Mouse (Mus musculus) adrenal gland, adult 2 months (tissue): ENCODE measurements around the gene Smok2b. TPM values are rescaled to one million over a fixed set of nuclear protein-coding genes. Genes with fewer than 3 reads are reported as not detected.
"Not testable (repeated sequence)": the region's sequence is repeated elsewhere in the genome, so short reads cannot be mapped to it uniquely, and the experiment has no call there.

Experiments
- DNase-seq: peaks from one replicate; pipeline ENCODE4 v3.0.0; 2021
- polyA plus RNA-seq: library from polyadenylated mRNA; depleted of rRNA; stranded (reverse); fragments of >200 nt; gene quantifications from 2 replicates; pipeline ENCODE4 v1.2.3, GENCODE M21; 2012; rRNA removed
- total RNA-seq, 2 experiments: library from RNA; stranded (reverse); gene quantifications; 2 replicates each; pipeline ENCODE4 v1.2.3; 2021

Gene Smok2b
- total and polyA plus RNA-seq, 3 experiments: not detected

DNA sequence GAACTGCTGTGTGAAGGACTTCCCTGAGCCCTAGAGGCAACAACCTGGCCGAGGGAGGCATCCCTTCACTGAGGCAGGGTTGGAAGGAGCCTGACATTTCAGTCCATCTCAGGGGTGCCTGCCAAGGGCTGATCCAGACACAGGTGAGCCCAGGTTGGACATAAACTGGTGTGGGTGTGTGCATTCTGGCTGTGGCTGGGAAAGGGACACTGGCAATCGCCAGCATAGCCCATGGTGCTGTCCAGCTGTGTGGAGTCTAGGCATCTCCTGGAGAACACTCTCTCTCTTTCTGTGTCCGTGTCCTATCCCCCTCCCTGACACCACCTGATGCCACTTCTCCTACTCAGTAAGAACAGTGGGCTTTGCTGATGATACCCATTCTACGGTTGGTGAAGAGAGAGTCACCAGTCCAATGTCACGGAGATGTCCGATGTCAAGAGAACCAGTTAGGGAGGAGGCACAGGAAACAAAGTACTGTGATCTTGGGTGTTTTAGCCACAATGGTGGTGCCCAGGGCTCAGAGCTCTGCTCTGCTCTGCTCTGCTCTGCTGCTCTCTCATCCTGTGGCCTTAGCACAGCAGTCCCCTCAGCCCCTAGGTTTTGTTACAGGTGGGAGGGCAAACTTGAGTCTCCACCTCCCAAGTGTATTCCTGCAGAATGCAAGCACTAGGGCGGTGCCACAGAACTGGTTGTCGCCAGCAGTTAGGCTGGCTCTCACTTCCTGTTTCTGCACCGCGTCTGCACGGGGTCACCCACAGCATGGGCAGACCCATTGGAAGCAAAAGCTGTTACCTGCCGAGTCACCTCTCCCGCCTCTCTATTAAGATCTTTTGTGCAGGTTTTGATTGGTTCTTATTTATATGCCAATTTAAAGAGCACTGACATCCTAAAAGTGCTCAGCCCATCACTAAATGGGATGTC is 11.0 kb downstream of the Smok2b start:
- DNase-seq: not testable (repeated sequence)

DNA sequence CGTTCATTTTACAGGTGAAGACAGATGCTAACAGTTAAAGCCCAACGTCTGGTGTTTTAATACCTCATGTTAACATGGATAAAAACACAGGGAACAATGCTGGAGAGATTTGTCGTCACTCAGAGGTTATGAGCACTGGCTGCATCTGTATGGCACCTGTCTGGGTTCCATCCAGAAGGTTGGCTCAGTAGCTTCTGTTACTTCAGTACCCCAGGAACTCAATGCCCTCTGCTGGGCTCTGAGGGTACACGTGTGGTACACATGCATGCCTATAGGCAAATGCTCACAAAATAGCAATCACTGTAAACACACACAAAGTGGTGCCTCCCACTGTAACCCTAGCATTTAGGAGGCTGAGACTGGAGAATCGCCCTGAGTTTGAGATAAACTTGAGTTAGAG is 24.7 kb downstream of the Smok2b start:
- DNase-seq: not testable (repeated sequence)

Other genes starting within 250 kb of the Smok2b start
- 10 to 100 TPM; 54.5 to 60.2 TPM for gene Wtap, start 236.1 kb upstream of the Smok2b start, total RNA-seq
- 12.2 and 12.8 TPM in 2 replicates for gene Wtap, start 236.1 kb upstream of the Smok2b start, polyA plus RNA-seq
- gene Sod2, start 223.4 kb upstream of the Smok2b start, total RNA-seq: 100 to 1,000 TPM; 464 to 485 TPM
- 1,090 and 1,205 TPM in 2 replicates for gene Sod2, start 223.4 kb upstream of the Smok2b start, polyA plus RNA-seq
- 1 to 10 TPM in 1 of 2 experiments, under 1 TPM in 1; 0.26 to 1.2 TPM for gene Gpr31b, start 178.0 kb upstream of the Smok2b start, total RNA-seq
- gene Gpr31b, start 178.0 kb upstream of the Smok2b start, polyA plus RNA-seq: 0.51 and 1.2 TPM in 2 replicates
- gene Tcp10b, start 169.2 kb upstream of the Smok2b start, total RNA-seq: under 1 TPM; 0.24 to 0.72 TPM
- gene Tcp10b, start 169.2 kb upstream of the Smok2b start, polyA plus RNA-seq: 0.09 and 0.10 TPM in 2 replicates
- 1 to 10 TPM in 1 of 2 experiments, under 1 TPM in 1; 0.52 to 1.2 TPM for gene Unc93a, start 98.4 kb upstream of the Smok2b start, total RNA-seq
- gene Unc93a, start 98.4 kb upstream of the Smok2b start, polyA plus RNA-seq: 0.06 and 0.07 TPM in 2 replicates
- gene Smok2a, start 9.1 kb upstream of the Smok2b start, total RNA-seq: not detected
- not detected in 2 replicates for gene Smok2a, start 9.1 kb upstream of the Smok2b start, polyA plus RNA-seq
- not detected for gene Tcp10c, start 124.3 kb downstream of the Smok2b start, total RNA-seq
- not detected in 2 replicates for gene Tcp10c, start 124.3 kb downstream of the Smok2b start, polyA plus RNA-seq